Mouse (Mus musculus): ENCODE results near the gene Gm5483. TPM values are rescaled to one million over a fixed set of nuclear protein-coding genes. Genes with fewer than 3 reads are reported as not detected.
"Not testable (repeated sequence)": the region's sequence is repeated elsewhere in the genome, so short reads cannot be mapped to it uniquely, and the experiment has no call there.

The Gm5483 gene
- polyA plus RNA-seq, 1 experiment, result not detected

DNA sequence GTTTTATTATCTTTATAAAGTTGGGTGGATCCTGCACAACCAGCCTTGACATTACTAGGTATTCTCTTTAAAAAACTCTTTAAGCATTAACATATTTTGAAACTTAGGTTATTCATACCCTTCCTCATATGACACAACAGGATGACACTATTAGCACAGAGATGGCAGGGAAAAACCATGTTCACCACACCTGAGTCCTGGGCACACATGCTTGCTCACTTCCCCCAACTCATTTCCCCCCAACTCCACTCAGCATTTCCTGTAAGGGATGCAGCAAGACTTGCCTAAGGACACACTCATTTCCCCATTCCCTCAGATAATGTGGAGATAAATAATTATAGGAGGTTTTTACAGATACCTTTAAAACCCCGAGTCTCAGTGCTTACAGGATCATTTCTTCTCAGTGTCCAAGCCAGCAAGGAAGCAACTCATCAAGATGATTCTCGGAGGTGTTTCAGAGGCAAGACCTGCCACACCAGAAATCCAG, 26.0 kb downstream of the Gm5483 start, which contains the start of gene Gm5416:
Gm5416 (plus strand) TSS at position 437 of the 487 bp plus-strand sequence.
- Histone ChIP-seq H3K36me3 (ENCODE audit: control insufficient read depth, insufficient read depth, low read length) (no peaks in the 10 kb centered on the region), H3K4me1 (ENCODE audit: control insufficient read depth, insufficient read depth, insufficient read length, low read length) (no peaks in the 10 kb centered on the region), H3K27ac (ENCODE audit: insufficient read depth, low read depth, low read length) (no peak within 1 kb of the TSS), H3K27me3 (ENCODE audit: control insufficient read depth, insufficient read depth, low read length) (no peaks in the 10 kb centered on the region), H3K4me3 (ENCODE audit: low read depth, low read length) (no peak within 1 kb of the TSS)
- WGBS, result 69% methylated on average over 2 of the region's 2 CpGs
- no peak for TF ChIP-seq CTCF (IDR thresholded peaks at IDR 0.05; ENCODE audit: extremely low read depth, insufficient read length, insufficient replicate concordance, low read depth, low read length)
- TF ChIP-seq POLR2A (IDR thresholded peaks at IDR 0.05; ENCODE audit: low read depth, low read length), result no peak

GRCm38 (mm10) chr16:36221168-36221567, 37.2 kb downstream of the Gm5483 start, which contains the start of gene 2010005H15Rik:
2010005H15Rik (plus strand) TSS chr16:36221468.
- not testable (repeated sequence) for H3K27me3 ChIP-seq (ENCODE audit: control insufficient read depth, insufficient read depth, low read length); H3K4me1 ChIP-seq (ENCODE audit: control insufficient read depth, insufficient read depth, insufficient read length, low read length); H3K4me3 ChIP-seq (ENCODE audit: low read depth, low read length); H3K27ac ChIP-seq (ENCODE audit: insufficient read depth, low read depth, low read length); H3K36me3 ChIP-seq (ENCODE audit: control insufficient read depth, insufficient read depth, low read length)
- 91% methylated on average over 7 of the region's 7 CpGs for WGBS

Other genes starting within 250 kb of the Gm5483 start
- gene Parp9, start 245.7 kb upstream of the Gm5483 start, polyA plus RNA-seq (2012; rRNA removed), result 2.6 and 7.6 TPM in 2 replicates
- 5.5 and 16.7 TPM in 2 replicates for gene Dtx3l, start 245.1 kb upstream of the Gm5483 start, polyA plus RNA-seq (2012; rRNA removed)
- gene Kpna1, start 205.5 kb upstream of the Gm5483 start, polyA plus RNA-seq (2012; rRNA removed), result 1.2 and 2.5 TPM in 2 replicates
- gene Wdr5b, start 143.0 kb upstream of the Gm5483 start, polyA plus RNA-seq (2012; rRNA removed), result 0.39 and 0.60 TPM in 2 replicates
- gene Fam162a, start 112.6 kb upstream of the Gm5483 start, polyA plus RNA-seq (2012; rRNA removed), result 13.3 and 18.6 TPM in 2 replicates
- gene Ccdc58, start 112.5 kb upstream of the Gm5483 start, polyA plus RNA-seq (2012; rRNA removed), result 2.3 and 2.6 TPM in 2 replicates
- gene Csta1, start 53.0 kb upstream of the Gm5483 start, polyA plus RNA-seq (2012; rRNA removed), result not detected in 2 replicates
- not detected in 2 replicates for gene Stfa2l1, start 27.4 kb upstream of the Gm5483 start, polyA plus RNA-seq (2012; rRNA removed)
- not detected in 2 replicates for gene Gm5416, start 26.2 kb downstream of the Gm5483 start, polyA plus RNA-seq (2012; rRNA removed)
- not detected in 2 replicates for gene 2010005H15Rik, start 37.3 kb downstream of the Gm5483 start, polyA plus RNA-seq (2012; rRNA removed)
- not detected in 2 replicates for gene Stfa1, start 92.7 kb downstream of the Gm5483 start, polyA plus RNA-seq (2012; rRNA removed)
- gene BC117090, start 150.1 kb downstream of the Gm5483 start, polyA plus RNA-seq (2012; rRNA removed), result not detected in 2 replicates
- gene BC100530, start 183.5 kb downstream of the Gm5483 start, polyA plus RNA-seq (2012; rRNA removed), result not detected in 2 replicates
- not detected in 2 replicates for gene Stfa2, start 224.2 kb downstream of the Gm5483 start, polyA plus RNA-seq (2012; rRNA removed)

Measured in small intestine, adult 2 months (tissue).